In genomic region chr19:14785661-14786060, GRCm38 (mm10) we compare ENCODE assay signal across 17 mouse cellular contexts.
DNase-seq lines count a peak whose midpoint lies in the region; ATAC-seq and TF ChIP-seq lines count a peak whose summit lies in the region.
"Had no signal": no experiment of that assay in that cellular context is flagged by ENCODE, and none has a peak within 500 bp of the region (broad histone marks: within the 10 kb centered on the region; RNA-seq: fewer than 3 reads in every experiment).

No protein-coding gene starts in this region.

- no peak overlapping the region for H3K27ac ChIP-seq in kidney, embryonic 15.5 days
- no peak overlapping the region for H3K27ac ChIP-seq in ES-E14 (ENCODE audit: insufficient read depth, low read depth, low read length, poor library complexity, severe bottlenecking)
- no peak overlapping the region for H3K27ac ChIP-seq in forebrain, embryonic 12.5 days
- H3K27ac ChIP-seq: layer of hippocampus, adult 2 months; limb, embryonic 13.5 days had no signal

- peaks cover 29% of the 10 kb centered on the region for H3K27me3 ChIP-seq in kidney, embryonic 15.5 days
- H3K27me3 ChIP-seq in forebrain, embryonic 12.5 days = peaks cover 14% of the 10 kb centered on the region
- H3K27me3 ChIP-seq: limb, embryonic 13.5 days; megakaryocyte, embryonic 14.5 days had no signal

- no peak overlapping the region for H3K4me3 ChIP-seq in kidney, embryonic 15.5 days (replicated peaks)
- H3K4me3 ChIP-seq in ES-E14 (ENCODE audit: insufficient read depth in 1 of 2, low read depth in 1 of 2, low read length in 2 of 2, poor library complexity in 1 of 2, severe bottlenecking in 1 of 2) = no peak overlapping the region
- no peak overlapping the region for H3K4me3 ChIP-seq in forebrain, embryonic 12.5 days (replicated peaks)
- H3K4me3 ChIP-seq: layer of hippocampus, adult 2 months; limb, embryonic 13.5 days; megakaryocyte, embryonic 14.5 days had no signal

- no peaks in the 10 kb centered on the region for H3K9me3 ChIP-seq in kidney, embryonic 15.5 days (replicated peaks)
- no peaks in the 10 kb centered on the region for H3K9me3 ChIP-seq in ES-E14 (ENCODE audit: control insufficient read depth, insufficient read depth, low read depth, low read length)
- no peaks in the 10 kb centered on the region for H3K9me3 ChIP-seq in forebrain, embryonic 12.5 days
- H3K9me3 ChIP-seq: limb, embryonic 13.5 days; megakaryocyte, embryonic 14.5 days had no signal

- 12% methylated on average over 3 of the region's 3 CpGs for WGBS in kidney, embryonic 15.5 days
- 27% methylated on average over 3 of the region's 3 CpGs for WGBS in large intestine, adult 2 months
- 40% methylated on average over 3 of the region's 3 CpGs for WGBS in forebrain, embryonic 12.5 days

- no peaks in the 10 kb centered on the region for H3K36me3 ChIP-seq in kidney, embryonic 15.5 days
- no peaks in the 10 kb centered on the region for H3K36me3 ChIP-seq in ES-E14 (ENCODE audit: control insufficient read depth, insufficient read depth, low read length, poor library complexity, severe bottlenecking)
- H3K36me3 ChIP-seq in forebrain, embryonic 12.5 days (replicated peaks) = no peaks in the 10 kb centered on the region
- H3K36me3 ChIP-seq: limb, embryonic 13.5 days had no signal

- H3K9ac ChIP-seq in kidney, embryonic 15.5 days = no peak overlapping the region
- H3K9ac ChIP-seq in ES-E14 (ENCODE audit: insufficient read depth, low read depth, low read length, poor library complexity, severe bottlenecking) = no peak overlapping the region
- no peak overlapping the region for H3K9ac ChIP-seq in forebrain, embryonic 12.5 days
- H3K9ac ChIP-seq: limb, embryonic 13.5 days had no signal

- in situ Hi-C loops in ES-E14 (cut with MboI; ENCODE audit: low sequenced_read_pairs in 2 of 2, unreplicated experiment in 2 of 2) = no loop called here

- ATAC-seq in kidney, embryonic 15.5 days (replicated peaks; ENCODE audit: low FRiP score) = peak; percentile 94
- ATAC-seq in cerebellum, adult (ENCODE audit: insufficient number of reproducible peaks, low FRiP score, low TSS enrichment) = no peak
- no peak for ATAC-seq in forebrain, embryonic 12.5 days (ENCODE audit: low FRiP score)
- ATAC-seq: forebrain, embryonic 16.5 days; hindbrain, embryonic 16.5 days had no signal

- H3K4me1 ChIP-seq in kidney, embryonic 15.5 days = peaks cover 9% of the 10 kb centered on the region; the same call in 1 of the 2 replicates
- peaks cover 4 to 7% of the 10 kb centered on the region in 2 experiments; a peak in 2 of 4 replicates for H3K4me1 ChIP-seq in ES-E14 (ENCODE audit: control insufficient read depth in 2 of 2, insufficient read depth in 2 of 2, low read length in 2 of 2, poor library complexity in 1 of 2)
- H3K4me1 ChIP-seq in forebrain, embryonic 12.5 days = 0 out of 2 replicates have a peak, but pooled peaks cover 3% of the 10 kb centered on the region
- H3K4me1 ChIP-seq: limb, embryonic 13.5 days; megakaryocyte, embryonic 14.5 days had no signal

- H3K4me2 ChIP-seq in kidney, embryonic 15.5 days = no peak overlapping the region
- H3K4me2 ChIP-seq in forebrain, embryonic 12.5 days = no peak overlapping the region
- H3K4me2 ChIP-seq: limb, embryonic 13.5 days had no signal

- no peak for DNase-seq in kidney, postnatal 14 days
- DNase-seq in ES-E14 (ENCODE audit: low read depth, low spot score) = peak; percentile 87
- DNase-seq in embryo, embryonic 11 days = peak; percentile 32
- DNase-seq in large intestine, adult 2 months (ENCODE audit: low read depth, low spot score) = peak; percentile 60
- DNase-seq: cerebellum, postnatal 14 days; gastrocnemius, postnatal 14 days; heart, postnatal 14 days; right cerebral cortex, postnatal 25 days; thymus, adult 18-20 months had no signal

TF ChIP-seq in ES-E14, 5 proteins besides CTCF, POLR2A, EP300 and RAD21:
- TF ChIP-seq ZC3H11A (IDR thresholded peaks at IDR 0.05; ENCODE audit: borderline replicate concordance, low read depth, low read length) (no peak), ZNF384 (IDR thresholded peaks at IDR 0.05; ENCODE audit: low read depth, low read length) (no peak), MAFK (IDR thresholded peaks at IDR 0.05; ENCODE audit: insufficient read depth, low read depth, low read length) (no peak), HCFC1 (IDR thresholded peaks at IDR 0.05; ENCODE audit: borderline replicate concordance, insufficient read depth, low read length) (no peak), CHD2 (IDR thresholded peaks at IDR 0.05; ENCODE audit: low read depth, low read length) (peak; percentile 72; the same call in 1 of the 2 replicates)
